Comparison of ENCODE assay signal across 22 mouse cellular contexts in genomic region chr13:47319549-47319948, GRCm38 (mm10).
DNase-seq lines count a peak whose midpoint lies in the region; ATAC-seq and TF ChIP-seq lines count a peak whose summit lies in the region.
"Had no signal": no experiment of that assay in that cellular context is flagged by ENCODE, and none has a peak within 500 bp of the region (broad histone marks: within the 10 kb centered on the region; RNA-seq: fewer than 3 reads in every experiment).

No protein-coding gene starts in this region.

- no peak for ATAC-seq in forebrain, postnatal 0 days
- no peak for ATAC-seq in forebrain, embryonic 12.5 days (ENCODE audit: low FRiP score)
- no peak for ATAC-seq in embryonic facial prominence, embryonic 15.5 days (ENCODE audit: insufficient number of reproducible peaks, low FRiP score, low TSS enrichment, low read depth)
- ATAC-seq: forebrain, embryonic 13.5 days; hindbrain, embryonic 16.5 days; inflammation-experienced regulatory T-cells, adult 6 months; intestine, postnatal 0 days; Patski had no signal

- TF ChIP-seq CTCF in forebrain, postnatal 0 days (IDR thresholded peaks at IDR 0.05; ENCODE audit: low read depth), result no peak

- H3K4me1 ChIP-seq in forebrain, postnatal 0 days (ENCODE audit: insufficient read depth), result 0 out of 2 replicates have a peak, but pooled peaks cover 3% of the 10 kb centered on the region
- H3K4me1 ChIP-seq in forebrain, embryonic 12.5 days, result no peaks in the 10 kb centered on the region; the same call in 1 of the 2 replicates
- H3K4me1 ChIP-seq in embryonic facial prominence, embryonic 10.5 days, result peaks cover 13% of the 10 kb centered on the region
- H3K4me1 ChIP-seq in embryonic facial prominence, embryonic 15.5 days, result 0 out of 2 replicates have a peak, but pooled peaks cover 3% of the 10 kb centered on the region
- H3K4me1 ChIP-seq: heart, embryonic 10.5 days; hindbrain, embryonic 12.5 days had no signal

- no peak overlapping the region for H3K9ac ChIP-seq in forebrain, postnatal 0 days
- no peak overlapping the region for H3K9ac ChIP-seq in forebrain, embryonic 12.5 days
- no peak overlapping the region for H3K9ac ChIP-seq in embryonic facial prominence, embryonic 15.5 days
- H3K9ac ChIP-seq: forebrain, embryonic 13.5 days; hindbrain, embryonic 12.5 days had no signal

- no peak overlapping the region for H3K4me2 ChIP-seq in forebrain, postnatal 0 days (ENCODE audit: low read depth)
- H3K4me2 ChIP-seq in forebrain, embryonic 12.5 days, result no peak overlapping the region
- H3K4me2 ChIP-seq in embryonic facial prominence, embryonic 15.5 days (replicated peaks), result 0 out of 2 replicates have a peak overlapping the region, but pooled peaks have one; percentile 1
- H3K4me2 ChIP-seq: forebrain, embryonic 13.5 days; hindbrain, embryonic 12.5 days had no signal

- no peaks in the 10 kb centered on the region for H3K36me3 ChIP-seq in forebrain, postnatal 0 days (ENCODE audit: insufficient read depth)
- H3K36me3 ChIP-seq in forebrain, embryonic 12.5 days (replicated peaks), result no peaks in the 10 kb centered on the region
- no peaks in the 10 kb centered on the region for H3K36me3 ChIP-seq in embryonic facial prominence, embryonic 10.5 days (replicated peaks)
- H3K36me3 ChIP-seq in embryonic facial prominence, embryonic 15.5 days, result no peaks in the 10 kb centered on the region
- H3K36me3 ChIP-seq: heart, embryonic 10.5 days; hindbrain, embryonic 12.5 days had no signal

- WGBS in forebrain, postnatal 0 days, result 46% methylated on average over 8 of the region's 8 CpGs
- WGBS in forebrain, embryonic 12.5 days, result 60% methylated on average over 8 of the region's 8 CpGs
- 40% methylated on average over 8 of the region's 8 CpGs for WGBS in embryonic facial prominence, embryonic 10.5 days
- 28% methylated on average over 8 of the region's 8 CpGs for WGBS in embryonic facial prominence, embryonic 15.5 days

- no peak for DNase-seq in forebrain, postnatal 0 days
- DNase-seq in brain, adult 2 months (ENCODE audit: low read depth, low spot score), result peak; percentile 22
- peak; percentile 55 for DNase-seq in embryonic facial prominence, embryonic 10.5 days (ENCODE audit: low spot score)
- DNase-seq in urinary bladder, postnatal 10 days (ENCODE audit: low spot score), result no peak
- DNase-seq in thymus, postnatal 36 days, result no peak
- DNase-seq: adrenal gland, adult 2 months; adrenal gland, postnatal 25 days; cerebellum, adult 11 months; cerebellum, adult 8-10 months; cerebellum, postnatal 14 days; embryo, embryonic 11 days; gastrocnemius, postnatal 14 days; heart, postnatal 36 days had no signal

- H3K27ac ChIP-seq in forebrain, postnatal 0 days (ENCODE audit: low read depth, low read length), result peak overlapping the region; percentile 16; the same call in 1 of the 2 replicates
- no peak overlapping the region for H3K27ac ChIP-seq in forebrain, embryonic 12.5 days
- H3K27ac ChIP-seq in embryonic facial prominence, embryonic 10.5 days (replicated peaks), result peak overlapping the region; percentile 48
- H3K27ac ChIP-seq in embryonic facial prominence, embryonic 15.5 days (replicated peaks), result no peak overlapping the region
- H3K27ac ChIP-seq: forebrain, embryonic 13.5 days; heart, embryonic 10.5 days; hindbrain, embryonic 12.5 days had no signal

- no peak overlapping the region for H3K4me3 ChIP-seq in forebrain, postnatal 0 days (ENCODE audit: low read depth, low read length)
- no peak overlapping the region for H3K4me3 ChIP-seq in forebrain, embryonic 12.5 days (replicated peaks)
- H3K4me3 ChIP-seq in embryonic facial prominence, embryonic 10.5 days, result no peak overlapping the region
- H3K4me3 ChIP-seq in embryonic facial prominence, embryonic 15.5 days (replicated peaks), result no peak overlapping the region
- H3K4me3 ChIP-seq: forebrain, embryonic 13.5 days; heart, embryonic 10.5 days; hindbrain, embryonic 12.5 days had no signal

- H3K9me3 ChIP-seq in forebrain, postnatal 0 days (ENCODE audit: low read length), result no peaks in the 10 kb centered on the region
- H3K9me3 ChIP-seq in forebrain, embryonic 12.5 days, result no peaks in the 10 kb centered on the region
- H3K9me3 ChIP-seq in embryonic facial prominence, embryonic 10.5 days, result no peaks in the 10 kb centered on the region
- H3K9me3 ChIP-seq in embryonic facial prominence, embryonic 15.5 days (replicated peaks), result no peaks in the 10 kb centered on the region
- H3K9me3 ChIP-seq: forebrain, embryonic 13.5 days; heart, embryonic 10.5 days; hindbrain, embryonic 12.5 days had no signal

- H3K27me3 ChIP-seq in forebrain, postnatal 0 days (ENCODE audit: insufficient read depth, low read length), result no peaks in the 10 kb centered on the region
- no peaks in the 10 kb centered on the region for H3K27me3 ChIP-seq in forebrain, embryonic 12.5 days
- H3K27me3 ChIP-seq in embryonic facial prominence, embryonic 10.5 days (replicated peaks; ENCODE audit: low read depth, poor library complexity, severe bottlenecking), result no peaks in the 10 kb centered on the region
- no peaks in the 10 kb centered on the region for H3K27me3 ChIP-seq in embryonic facial prominence, embryonic 15.5 days
- H3K27me3 ChIP-seq: forebrain, embryonic 13.5 days; hindbrain, embryonic 12.5 days had no signal

Comparison
In these comparisons a context has a peak if more than half of its experiments do, and no peak if none do; other contexts are left out.
1. H3K27ac ChIP-seq: peak in forebrain, postnatal 0 days (single experiment) and embryonic facial prominence, embryonic 10.5 days (single experiment); none in forebrain, embryonic 12.5 days (single experiment) and embryonic facial prominence, embryonic 15.5 days (single experiment).
2. DNase-seq: peak in brain, adult 2 months (single experiment) and embryonic facial prominence, embryonic 10.5 days (single experiment); none in forebrain, postnatal 0 days (single experiment), urinary bladder, postnatal 10 days (single experiment) and thymus, postnatal 36 days (0 of 2).